Mouse (Mus musculus) gonadal fat pad, adult 2 months (tissue): ENCODE measurements around the gene Srm. TPM values are rescaled to one million over a fixed set of nuclear protein-coding genes. Genes with fewer than 3 reads are reported as not detected.

Experiments
- DNase-seq: peaks from one replicate; pipeline ENCODE4 v3.0.0-alpha.2; 2012; ENCODE audit warnings: low read depth
- polyA plus RNA-seq: library from polyadenylated mRNA; depleted of rRNA; stranded (reverse); fragments of >200 nt; gene quantifications from 2 replicates; pipeline ENCODE4 v1.2.3, GENCODE M21; 2012; rRNA removed

The Srm gene
- polyA plus RNA-seq, 1 experiment: 75.5 TPM

DNA sequence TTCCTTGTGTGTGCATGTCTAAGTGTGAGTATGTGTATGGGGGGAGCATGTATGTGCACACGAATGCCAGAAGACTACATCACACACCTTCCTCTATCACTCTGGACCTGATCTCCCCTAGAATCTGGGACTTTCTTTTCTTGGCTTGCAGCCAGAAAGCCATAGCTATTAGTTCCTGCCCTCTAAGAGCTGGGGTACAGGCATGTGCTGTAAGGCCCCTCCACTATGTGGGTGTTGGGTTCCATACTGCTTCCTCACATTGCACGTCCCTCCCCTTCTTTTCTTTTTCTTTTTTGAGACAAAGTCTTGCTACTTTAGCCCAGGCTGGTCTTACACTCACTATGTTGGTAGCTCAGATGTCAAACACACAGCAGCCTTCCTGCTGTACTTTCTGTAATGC, 44.0 kb downstream of the Srm start:
- DNase-seq: no peak

DNA sequence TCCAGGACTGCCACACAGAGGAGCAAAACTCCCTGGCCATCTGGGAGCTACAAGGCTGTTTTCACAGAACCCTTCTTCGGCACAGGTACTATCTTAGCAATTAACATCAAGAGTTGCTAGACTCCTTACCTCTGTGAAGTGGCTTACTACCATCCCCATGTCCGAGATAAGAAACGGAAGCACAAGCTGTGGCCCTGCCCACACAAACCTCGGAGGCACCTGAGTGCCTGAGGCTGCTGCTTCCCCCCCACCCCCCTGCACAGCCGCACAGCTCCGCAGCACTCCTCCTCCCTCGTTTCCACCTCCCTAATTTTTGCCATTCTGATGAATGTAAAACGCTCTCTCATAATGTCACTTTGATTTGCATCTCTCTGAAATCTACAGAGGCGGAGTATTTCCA, 47.0 kb downstream of the Srm start:
- DNase-seq: no peak

- DNase-seq: no peak
These were observed 48.2 kb downstream of the Srm start for GRCm38 (mm10) chr4:148639455-148639854.

DNA sequence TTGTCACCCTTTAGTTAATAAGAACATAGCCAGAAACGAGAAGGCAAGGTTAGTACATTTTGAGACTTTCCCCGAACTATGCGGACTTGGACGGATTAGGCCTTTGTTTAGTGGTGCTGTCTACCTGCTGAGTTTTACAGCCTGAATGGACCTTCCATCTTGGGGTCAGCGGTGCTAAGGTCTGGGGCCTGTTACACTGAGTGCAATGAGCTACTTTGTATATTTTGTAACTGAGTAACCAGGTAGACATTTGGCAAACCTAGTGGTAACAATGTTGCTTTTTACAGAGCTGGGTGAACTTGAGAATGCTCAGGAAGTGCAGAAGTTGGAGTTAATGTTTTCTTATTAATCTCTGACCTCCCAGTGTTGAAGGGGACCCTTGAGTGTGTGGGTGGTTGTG, 49.8 kb downstream of the Srm start:
- no peak for DNase-seq

GRCm38 (mm10) chr4:148643291-148644156, 52.2 kb downstream of the Srm start, which contains the start of gene Gm572:
Gene Gm572 (plus strand): TSS chr4:148643317.
- no peak for DNase-seq

DNA sequence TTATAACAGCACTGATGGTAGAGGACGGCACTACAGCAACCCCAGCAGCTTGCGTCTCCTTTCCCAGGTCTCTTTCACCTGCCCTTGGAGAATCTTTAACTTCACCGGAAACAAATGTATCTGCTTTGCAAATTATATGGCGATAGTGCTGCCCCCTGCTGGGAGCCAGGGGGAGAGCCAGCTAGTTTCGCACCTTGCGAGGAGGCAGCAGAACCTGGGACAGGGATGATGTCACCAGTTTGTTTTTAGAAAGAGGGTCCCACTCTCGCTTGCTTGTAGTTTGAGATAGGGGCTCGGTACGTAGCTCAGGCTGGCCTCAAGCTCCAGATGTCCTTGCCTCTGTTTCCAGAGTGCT, 52.8 kb downstream of the Srm start:
- DNase-seq: no peak

Other genes starting within 250 kb of the Srm start
- 17.9 and 24.7 TPM in 2 replicates for gene Ubiad1, start 146.7 kb upstream of the Srm start, polyA plus RNA-seq
- 35.9 and 40.9 TPM in 2 replicates for gene Mtor, start 142.9 kb upstream of the Srm start, polyA plus RNA-seq
- gene Angptl7, start 91.0 kb upstream of the Srm start, polyA plus RNA-seq: 7.8 and 8.5 TPM in 2 replicates
- gene Exosc10, start 33.1 kb upstream of the Srm start, polyA plus RNA-seq: 23.9 and 32.0 TPM in 2 replicates
- gene Masp2, start 11.1 kb downstream of the Srm start, polyA plus RNA-seq: 1.3 and 2.3 TPM in 2 replicates
- 111 and 119 TPM in 2 replicates for gene Tardbp, start 35.5 kb downstream of the Srm start, polyA plus RNA-seq
- gene Gm572, start 51.8 kb downstream of the Srm start, polyA plus RNA-seq: 0.14 TPM in 1 of 2 replicates, not detected in the other
- 5.8 and 6.1 TPM in 2 replicates for gene Casz1, start 212.9 kb downstream of the Srm start, polyA plus RNA-seq